In the genomic region with DNA sequence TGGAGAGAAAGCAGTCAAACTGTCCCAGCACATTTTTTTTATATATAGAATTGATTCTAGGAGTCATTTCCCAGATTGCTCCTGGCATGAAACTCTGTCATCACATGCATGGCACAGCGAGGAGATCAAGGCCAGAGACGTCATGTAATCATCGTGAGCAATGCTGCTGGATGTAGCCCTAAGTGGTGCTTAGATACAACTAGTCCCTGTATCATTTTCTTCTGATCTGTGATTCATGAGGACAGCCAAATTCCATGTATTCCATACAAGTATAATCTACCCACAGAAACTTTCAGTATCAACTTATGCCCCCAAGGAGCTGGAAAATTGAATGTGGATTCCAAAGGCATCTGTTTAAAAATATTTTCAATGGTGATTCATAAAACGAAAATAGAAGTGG, we compare ENCODE assay signal across 9 mouse cellular contexts.
"Had no signal": no experiment of that assay in that cellular context is flagged by ENCODE, and none has a peak within 500 bp of the region (broad histone marks: within the 10 kb centered on the region; RNA-seq: fewer than 3 reads in every experiment).

No protein-coding gene starts in this region.

- H3K4me3 ChIP-seq: limb, embryonic 13.5 days; midbrain, embryonic 12.5 days; stomach, embryonic 15.5 days had no signal

- H3K4me1 ChIP-seq: midbrain, embryonic 12.5 days; stomach, embryonic 15.5 days had no signal

- H3K9me3 ChIP-seq: limb, embryonic 13.5 days; midbrain, embryonic 12.5 days; stomach, embryonic 15.5 days had no signal

- H3K9ac ChIP-seq: limb, embryonic 13.5 days; liver, embryonic 14.5 days; midbrain, embryonic 12.5 days; stomach, embryonic 15.5 days had no signal

- H3K4me2 ChIP-seq: limb, embryonic 13.5 days; midbrain, embryonic 12.5 days; stomach, embryonic 15.5 days had no signal

- H3K36me3 ChIP-seq: limb, embryonic 13.5 days; midbrain, embryonic 12.5 days; stomach, embryonic 15.5 days had no signal

- DNase-seq: kidney, postnatal 10 days; left cerebral cortex, postnatal 4 days; lung, adult 18-20 months; right cerebral cortex, postnatal 14 days; thymus, postnatal 36 days had no signal

- H3K27me3 ChIP-seq: limb, embryonic 13.5 days; midbrain, embryonic 12.5 days; stomach, embryonic 15.5 days had no signal

- H3K27ac ChIP-seq: limb, embryonic 13.5 days; liver, embryonic 14.5 days; midbrain, embryonic 12.5 days; stomach, embryonic 15.5 days had no signal
